Mouse (Mus musculus) CH12.LX (cell line): ENCODE measurements at regions not wholly inside any gene's neighbourhood (a gene's known extent, or its start where the extent isn't known, plus 50 kb on each side); places are given as distances from the start of the nearest gene placed in this dataset.

Experiments
- DNase-seq: peaks from one replicate; pipeline ENCODE4 v3.0.0-alpha.2; 2013; ENCODE audit errors: extremely low read depth
- H3K27ac ChIP-seq: 2 replicates; pipeline ENCODE4 v1.5.1; 2012; ENCODE audit warnings: low read depth, mild to moderate bottlenecking, control low read depth, moderate library complexity; ENCODE audit not compliant: insufficient read depth
- H3K27me3 ChIP-seq: replicated peaks from 2 replicates; pipeline ENCODE3; 2012; ENCODE audit warnings: inconsistent platforms
- H3K36me3 ChIP-seq, 2 experiments: replicated peaks in 1 of 2; 2 replicates each; pipeline versions ENCODE3 to v1.6.1; 2012; ENCODE audit warnings: inconsistent platforms in 1 of 2, low read length in 1 of 2, mild to moderate bottlenecking in 1 of 2, mixed read lengths in 1 of 2, moderate library complexity in 1 of 2; ENCODE audit not compliant: control insufficient read depth in 1 of 2, insufficient read depth in 1 of 2
- H3K4me1 ChIP-seq, 2 experiments: 2 replicates each; pipeline ENCODE4 v1.6.1; 2012; ENCODE audit warnings: inconsistent platforms in 1 of 2, moderate library complexity in 1 of 2; ENCODE audit not compliant: insufficient read depth in 2 of 2, control insufficient read depth in 1 of 2
- H3K4me2 ChIP-seq: 2 replicates; pipeline ENCODE4 v1.6.1; 2012; ENCODE audit warnings: low read depth, mild to moderate bottlenecking, control low read depth; ENCODE audit not compliant: poor library complexity, insufficient read depth, severe bottlenecking
- H3K4me3 ChIP-seq, 3 experiments: fragments of 150-350 bp in 1 of 3; sonication (generic) in 1 of 3; replicated peaks in 1 of 3; 2 replicates each; pipeline versions ENCODE3 to v1.5.1; 2011 to 2012; ENCODE audit warnings: low read depth in 2 of 3, low read length in 2 of 3, mild to moderate bottlenecking in 2 of 3, moderate library complexity in 2 of 3, control low read depth in 1 of 3, improper control_type of control experiment in 1 of 3, inconsistent platforms in 1 of 3, mixed read lengths in 1 of 3; ENCODE audit not compliant: poor library complexity in 1 of 3
- H3K79me2 ChIP-seq: replicated peaks from 2 replicates; pipeline ENCODE4 v1.6.1; 2012; ENCODE audit warnings: mild to moderate bottlenecking, moderate library complexity; ENCODE audit not compliant: control insufficient read depth, poor library complexity, insufficient read depth, severe bottlenecking; ENCODE audit errors: extremely low read depth
- H3K9ac ChIP-seq: 2 replicates; pipeline ENCODE4 v1.6.1; 2012; ENCODE audit warnings: low read depth, mild to moderate bottlenecking, control low read depth, moderate library complexity; ENCODE audit not compliant: insufficient read depth
- H3K9me3 ChIP-seq: replicated peaks from 2 replicates; pipeline ENCODE3; 2012; ENCODE audit warnings: low read length, inconsistent platforms, mixed read lengths
- CHD2 ChIP-seq: IDR thresholded peaks from 2 replicates; pipeline ENCODE4 v1.6.1; 2011; ENCODE audit warnings: low read length, improper control_type of control experiment
- CTCF ChIP-seq, 2 experiments: IDR thresholded peaks in 1 of 2; conservative IDR thresholded peaks in 1 of 2; 2 replicates each; pipeline ENCODE4 v1.5.1; 2011 to 2012; ENCODE audit warnings: low read depth in 2 of 2, low read length in 2 of 2, improper control_type of control experiment in 1 of 2, inconsistent platforms in 1 of 2, mild to moderate bottlenecking in 1 of 2, moderate library complexity in 1 of 2
- E2F4 ChIP-seq: IDR thresholded peaks from 2 replicates; pipeline ENCODE4 v1.6.1; 2011; ENCODE audit warnings: low read depth, low read length, improper control_type of control experiment; ENCODE audit not compliant: insufficient replicate concordance
- ELF1 ChIP-seq: IDR thresholded peaks from 2 replicates; pipeline ENCODE4 v1.6.1; 2014; ENCODE audit warnings: low read depth, mild to moderate bottlenecking, inconsistent platforms, low read length, improper control_type of control experiment
- HCFC1 ChIP-seq: IDR thresholded peaks from 2 replicates; pipeline ENCODE4 v1.6.1; 2012; ENCODE audit warnings: low read depth, mild to moderate bottlenecking, inconsistent platforms, low read length, improper control_type of control experiment
- IRF4 ChIP-seq: IDR thresholded peaks from 2 replicates; pipeline ENCODE4 v1.6.1; 2014; ENCODE audit warnings: low read depth, mild to moderate bottlenecking, inconsistent platforms, low read length, improper control_type of control experiment
- MEF2A ChIP-seq: IDR thresholded peaks from 2 replicates; pipeline ENCODE4 v1.6.1; 2014; ENCODE audit warnings: low read depth, mild to moderate bottlenecking, inconsistent platforms, low read length, improper control_type of control experiment, borderline replicate concordance
- MXI1 ChIP-seq: IDR thresholded peaks from 2 replicates; pipeline ENCODE4 v1.6.1; 2011; ENCODE audit warnings: mild to moderate bottlenecking, low read depth, low read length, improper control_type of control experiment
- MYC ChIP-seq: IDR thresholded peaks from 2 replicates; pipeline ENCODE4 v1.6.1; 2011; ENCODE audit warnings: low read depth, mild to moderate bottlenecking, improper control_type of control experiment, low read length
- PAX5 ChIP-seq: IDR thresholded peaks from 2 replicates; pipeline ENCODE4 v1.6.1; 2012; ENCODE audit warnings: low read length, inconsistent platforms, mixed read lengths
- POLR2AphosphoS2 ChIP-seq: IDR thresholded peaks from 2 replicates; pipeline ENCODE4 v1.6.1; 2011; ENCODE audit warnings: low read depth, low read length, improper control_type of control experiment
- RCOR1 ChIP-seq: conservative IDR thresholded peaks from 2 replicates; pipeline ENCODE4 v1.6.1; 2012; ENCODE audit warnings: low read depth, mild to moderate bottlenecking, inconsistent platforms, low read length, improper control_type of control experiment
- TBP ChIP-seq: conservative IDR thresholded peaks from 2 replicates; pipeline ENCODE4 v1.6.1; 2011; ENCODE audit warnings: low read depth, low read length, improper control_type of control experiment
- TCF12 ChIP-seq: IDR thresholded peaks from 2 replicates; pipeline ENCODE4 v1.6.1; 2014; ENCODE audit warnings: low read depth, mild to moderate bottlenecking, inconsistent platforms, low read length, improper control_type of control experiment
- UBTF ChIP-seq: IDR thresholded peaks from 2 replicates; pipeline ENCODE4 v1.6.1; 2012; ENCODE audit warnings: low read depth, mild to moderate bottlenecking, inconsistent platforms, low read length, improper control_type of control experiment, moderate library complexity
- USF1 ChIP-seq: IDR thresholded peaks from 2 replicates; pipeline ENCODE4 v1.6.1; 2014; ENCODE audit warnings: low read depth, mild to moderate bottlenecking, inconsistent platforms, low read length, improper control_type of control experiment
- dilution Hi-C: fragments of 300-500 bp; cut with MboI; formaldehyde crosslinking; loops from 2 replicates; pipeline ENCODE4 v1.14.3; 2020; ENCODE audit warnings: low sequenced_read_pairs; ENCODE audit not compliant: extremely low pct_unique_long_range_greater_than_20kb, extremely low pct_ligation_motif_present
- in situ Hi-C: fragments of 300-500 bp; cut with MboI; formaldehyde crosslinking; loops from 3 replicates; pipeline ENCODE4 v1.14.3; 2019; ENCODE audit warnings: low sequenced_read_pairs, low pct_ligation_motif_present, low pct_unique_long_range_greater_than_20kb, mixed read lengths

DNA sequence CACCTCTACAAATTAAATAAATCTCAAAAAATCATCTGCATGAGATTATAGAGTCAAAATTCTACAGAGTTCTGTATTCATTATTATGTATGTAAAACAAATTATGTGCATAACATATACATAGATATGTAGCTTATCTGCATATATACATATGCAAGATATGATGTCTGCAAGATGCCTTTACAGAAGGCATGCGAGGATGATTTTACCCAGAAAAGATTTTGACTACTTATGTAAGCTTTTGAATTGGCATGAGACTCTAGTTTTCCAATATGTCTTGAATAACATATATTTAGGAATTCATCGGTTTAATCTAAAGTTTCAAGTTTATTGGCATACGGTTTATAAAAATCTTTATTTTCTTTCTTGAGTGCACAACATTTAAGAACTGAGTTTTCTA lies 939.2 kb downstream of the Efnb2 start:
- Histone ChIP-seq H3K36me3 (no peaks in the 10 kb centered on the region), H3K9me3 (peaks cover 25% of the 10 kb centered on the region), H3K4me1 (no peaks in the 10 kb centered on the region), H3K79me2 (no peaks in the 10 kb centered on the region), H3K4me3 (no peak overlapping the region), H3K9ac (no peak overlapping the region), H3K4me2 (no peak overlapping the region), H3K27ac (no peak overlapping the region), H3K27me3 (no peaks in the 10 kb centered on the region)
- in situ Hi-C loops, result no loop called here
- TF ChIP-seq PAX5, result no peak
- TF ChIP-seq MYC, result no peak
- no peak for TF ChIP-seq MXI1
- TF ChIP-seq ELF1, result no peak
- TF ChIP-seq POLR2AphosphoS2, result no peak
- TF ChIP-seq USF1, result no peak
- TF ChIP-seq HCFC1, result no peak
- TF ChIP-seq E2F4, result no peak
- TF ChIP-seq MEF2A, result no peak
- no peak for TF ChIP-seq CHD2
- no peak for TF ChIP-seq CTCF (conservative IDR thresholded peaks at IDR 0.05 in 1 of 2, IDR thresholded peaks at IDR 0.05 in 1 of 2; ENCODE audit: low read depth in 2 of 2, low read length in 2 of 2)
- dilution Hi-C loops, result no loop called here
- DNase-seq, result no peak

- dilution Hi-C loops (no loop called here), in situ Hi-C loops (no loop called here)
- H3K36me3 ChIP-seq, result no peaks in the 10 kb centered on the region
- no peaks in the 10 kb centered on the region for H3K79me2 ChIP-seq
- no peaks in the 10 kb centered on the region for H3K27me3 ChIP-seq
- H3K4me2 ChIP-seq, result no peak overlapping the region
- peaks cover 29% of the 10 kb centered on the region for H3K9me3 ChIP-seq
- H3K9ac ChIP-seq, result no peak overlapping the region
- H3K4me1 ChIP-seq, result no peaks in the 10 kb centered on the region
- no peak for DNase-seq
- no peak for TF ChIP-seq MEF2A
- no peak for TF ChIP-seq PAX5
- TF ChIP-seq IRF4, result no peak
- no peak for TF ChIP-seq TBP
- TF ChIP-seq TCF12, result no peak
- no peak for TF ChIP-seq USF1
- no peak for TF ChIP-seq HCFC1
- no peak for TF ChIP-seq UBTF
- TF ChIP-seq RCOR1, result no peak
- no peak overlapping the region for H3K4me3 ChIP-seq
- H3K27ac ChIP-seq, result no peak overlapping the region
Measured at GRCm38 (mm10) chr8:7718898-7719696, 941.9 kb downstream of the Efnb2 start.
